In genomic region chr1:75385142-75385730, GRCm38 (mm10) we compare ENCODE assay signal across 12 mouse cellular contexts. TPM values are rescaled to one million over a fixed set of nuclear protein-coding genes. Genes with fewer than 3 reads are reported as not detected.
DNase-seq lines count a peak whose midpoint lies in the region; ATAC-seq lines count a peak whose summit lies in the region.
"Had no signal": no experiment of that assay in that cellular context is flagged by ENCODE, and none has a peak within 500 bp of the region (broad histone marks: within the 10 kb centered on the region; RNA-seq: fewer than 3 reads in every experiment).

No protein-coding gene starts in this region.

- H3K4me1 ChIP-seq in heart, embryonic 16.5 days (ENCODE audit: control insufficient read depth, insufficient read depth, low read length), result peaks cover 45% of the 10 kb centered on the region
- H3K4me1 ChIP-seq in embryonic facial prominence, embryonic 13.5 days, result peaks cover 66% of the 10 kb centered on the region
- peaks cover 60% of the 10 kb centered on the region for H3K4me1 ChIP-seq in midbrain, embryonic 12.5 days

- H3K9me3 ChIP-seq in heart, embryonic 16.5 days (replicated peaks; ENCODE audit: control insufficient read depth, low read length), result no peaks in the 10 kb centered on the region
- H3K9me3 ChIP-seq in embryonic facial prominence, embryonic 13.5 days, result no peaks in the 10 kb centered on the region
- no peaks in the 10 kb centered on the region for H3K9me3 ChIP-seq in midbrain, embryonic 12.5 days

- no peak for DNase-seq in heart, adult 11 months
- DNase-seq in brain, adult 2 months (ENCODE audit: low read depth, low spot score), result peak; percentile 78
- no peak for DNase-seq in ovary, postnatal 36 days (ENCODE audit: low spot score)
- DNase-seq: adrenal gland, postnatal 10 days had no signal

- H3K4me3 ChIP-seq in heart, embryonic 16.5 days (ENCODE audit: low read length), result no peak overlapping the region
- H3K4me3 ChIP-seq in embryonic facial prominence, embryonic 13.5 days, result no peak overlapping the region
- H3K4me3 ChIP-seq in midbrain, embryonic 12.5 days, result no peak overlapping the region
- H3K4me3 ChIP-seq: erythroblast, embryonic 14.5 days had no signal

- H3K36me3 ChIP-seq in heart, embryonic 16.5 days (ENCODE audit: control insufficient read depth, insufficient read depth), result peaks cover 8% of the 10 kb centered on the region; the same call in 1 of the 2 replicates
- peaks cover 6% of the 10 kb centered on the region; the same call in 1 of the 2 replicates for H3K36me3 ChIP-seq in embryonic facial prominence, embryonic 13.5 days
- H3K36me3 ChIP-seq in midbrain, embryonic 12.5 days, result no peaks in the 10 kb centered on the region
- H3K36me3 ChIP-seq: G1E had no signal

- 65% methylated on average over 20 of the region's 20 CpGs for WGBS in heart, embryonic 16.5 days
- WGBS in embryonic facial prominence, embryonic 13.5 days, result 71% methylated on average over 20 of the region's 20 CpGs
- WGBS in midbrain, embryonic 12.5 days, result 66% methylated on average over 20 of the region's 20 CpGs

- no peak overlapping the region for H3K27ac ChIP-seq in heart, embryonic 16.5 days (ENCODE audit: low read length)
- H3K27ac ChIP-seq in embryonic facial prominence, embryonic 13.5 days, result no peak overlapping the region
- H3K27ac ChIP-seq in midbrain, embryonic 12.5 days (replicated peaks), result no peak overlapping the region

- H3K9ac ChIP-seq in heart, embryonic 16.5 days (ENCODE audit: low read length), result peak overlapping the region; percentile 44; the same call in 1 of the 2 replicates
- H3K9ac ChIP-seq in embryonic facial prominence, embryonic 13.5 days, result 0 out of 2 replicates have a peak overlapping the region, but pooled peaks have one; percentile 11
- no peak overlapping the region; the same call in 1 of the 2 replicates for H3K9ac ChIP-seq in midbrain, embryonic 12.5 days (replicated peaks)

- H3K4me2 ChIP-seq in heart, embryonic 16.5 days (ENCODE audit: low read depth, low read length), result no peak overlapping the region
- no peak overlapping the region for H3K4me2 ChIP-seq in embryonic facial prominence, embryonic 13.5 days
- peak overlapping the region; percentile 27 for H3K4me2 ChIP-seq in midbrain, embryonic 12.5 days (replicated peaks)
- H3K4me2 ChIP-seq: liver, embryonic 11.5 days had no signal

- peaks cover 13% of the 10 kb centered on the region for H3K27me3 ChIP-seq in heart, embryonic 16.5 days (ENCODE audit: control insufficient read depth, insufficient read depth, low read length)
- H3K27me3 ChIP-seq in embryonic facial prominence, embryonic 13.5 days, result peaks cover 59% of the 10 kb centered on the region
- H3K27me3 ChIP-seq in midbrain, embryonic 12.5 days, result peaks cover 81% of the 10 kb centered on the region

- ATAC-seq in heart, embryonic 16.5 days (replicated peaks; ENCODE audit: extremely low read depth, insufficient read depth, low FRiP score), result no peak
- no peak for ATAC-seq in embryonic facial prominence, embryonic 13.5 days (ENCODE audit: insufficient number of reproducible peaks, insufficient read depth, low FRiP score, low TSS enrichment, low read depth)
- no peak for ATAC-seq in midbrain, embryonic 12.5 days (ENCODE audit: low FRiP score, low read depth)
- ATAC-seq in erythroid progenitor cell, adult 5-6 weeks (replicated peaks; ENCODE audit: low FRiP score, poor library complexity, severe bottlenecking), result no peak
- ATAC-seq: inflammation-experienced regulatory T-cells, adult 6 months had no signal

RNA-seq across cellular contexts. Expression of gene Speg, which starts 10.1 kb away (rescaled TPM):
- 41.1 and 46.4 TPM in 2 replicates for polyA plus RNA-seq in heart, embryonic 16.5 days (2015; fragmentation: Nextera tagmentation; extraction: Ambion mirVana)
- 16.1 and 17.0 TPM in 2 replicates for polyA plus RNA-seq in embryonic facial prominence, embryonic 13.5 days (2015; fragmentation: Nextera tagmentation; extraction: Ambion mirVana)
- 12.9 and 14.5 TPM in 2 replicates for polyA plus RNA-seq in midbrain, embryonic 12.5 days (2016; fragmentation: Nextera tagmentation; extraction: Ambion mirVana)
- not detected in 2 replicates for total RNA-seq in erythroid progenitor cell, adult 5-6 weeks (2015; ENCODE audit: low replicate concordance)
- 0.13 TPM in 1 of 2 replicates, not detected in the other for total RNA-seq in erythroid progenitor cell, adult 5-6 weeks (2017; ENCODE audit: low replicate concordance)

RNA-seq across cellular contexts. Expression of gene Des, which starts 25.1 kb away (rescaled TPM):
- polyA plus RNA-seq in heart, embryonic 16.5 days (2015; fragmentation: Nextera tagmentation; extraction: Ambion mirVana), result 469 and 480 TPM in 2 replicates
- polyA plus RNA-seq in embryonic facial prominence, embryonic 13.5 days (2015; fragmentation: Nextera tagmentation; extraction: Ambion mirVana), result 9.9 and 13.8 TPM in 2 replicates
- polyA plus RNA-seq in midbrain, embryonic 12.5 days (2016; fragmentation: Nextera tagmentation; extraction: Ambion mirVana), result 0.93 and 1.2 TPM in 2 replicates
- not detected in 2 replicates for total RNA-seq in erythroid progenitor cell, adult 5-6 weeks (2015; ENCODE audit: low replicate concordance)
- not detected in 2 replicates for total RNA-seq in erythroid progenitor cell, adult 5-6 weeks (2017; ENCODE audit: low replicate concordance)

RNA-seq across cellular contexts. Expression of gene Gmppa, which starts 50.5 kb away (rescaled TPM):
- 72.6 and 85.3 TPM in 2 replicates for polyA plus RNA-seq in heart, embryonic 16.5 days (2015; fragmentation: Nextera tagmentation; extraction: Ambion mirVana)
- polyA plus RNA-seq in embryonic facial prominence, embryonic 13.5 days (2015; fragmentation: Nextera tagmentation; extraction: Ambion mirVana), result 74.2 and 83.0 TPM in 2 replicates
- polyA plus RNA-seq in midbrain, embryonic 12.5 days (2016; fragmentation: Nextera tagmentation; extraction: Ambion mirVana), result 59.7 and 69.4 TPM in 2 replicates
- 17.6 and 23.1 TPM in 2 replicates for total RNA-seq in erythroid progenitor cell, adult 5-6 weeks (2015; ENCODE audit: low replicate concordance)
- total RNA-seq in erythroid progenitor cell, adult 5-6 weeks (2017; ENCODE audit: low replicate concordance), result 3.6 and 10.8 TPM in 2 replicates

Comparison
In these comparisons a context has a peak if more than half of its experiments do, and no peak if none do; other contexts are left out.
1. RNA of gene Des, which starts 25.1 kb away (polyA plus RNA-seq): 469 to 480 TPM in heart, embryonic 16.5 days; 9.9 to 13.8 TPM in embryonic facial prominence, embryonic 13.5 days and 0.93 to 1.2 TPM in midbrain, embryonic 12.5 days; every median in the first group is over 10 times any median in the second.